Mouse (Mus musculus): ENCODE data around the gene Scarf1. TPM values are rescaled to one million over a fixed set of nuclear protein-coding genes. Genes with fewer than 3 reads are reported as not detected.
"Not testable (repeated sequence)": the region's sequence is repeated elsewhere in the genome, so short reads cannot be mapped to it uniquely, and the experiment has no call there.

The Scarf1 gene
- polyA plus RNA-seq, 1 experiment = 33.5 TPM

DNA sequence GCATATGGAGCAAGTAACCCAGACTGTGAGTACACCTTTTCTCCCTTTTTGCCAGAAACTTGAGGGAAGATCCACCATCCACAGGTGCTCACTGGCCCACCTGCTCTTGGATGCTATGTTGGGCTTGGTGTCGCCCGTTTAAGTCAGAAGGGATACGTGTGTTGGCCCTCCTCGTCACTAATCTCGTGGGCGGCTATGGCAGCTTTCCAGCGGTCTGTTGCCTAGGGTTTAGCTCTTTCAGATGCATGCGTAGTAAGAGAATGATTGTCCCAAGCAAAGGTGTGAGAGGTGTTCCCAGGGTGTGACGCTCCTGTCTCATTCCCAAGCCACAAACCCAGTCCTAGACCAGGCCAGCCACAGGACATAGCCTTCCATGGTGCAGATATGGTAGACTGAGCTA, 31.4 kb downstream of the Scarf1 start:
- no peak overlapping the region for H3K4me3 ChIP-seq (ENCODE audit: insufficient read depth, low read length)
- no peak for TF ChIP-seq POLR2A (IDR thresholded peaks at IDR 0.05; ENCODE audit: borderline replicate concordance, low read depth, low read length)
- no peak overlapping the region for H3K27ac ChIP-seq (ENCODE audit: insufficient read depth, low read depth, low read length)
- peaks cover 82% of the 10 kb centered on the region for H3K4me1 ChIP-seq (ENCODE audit: control insufficient read depth, insufficient read depth, low read length)

DNA sequence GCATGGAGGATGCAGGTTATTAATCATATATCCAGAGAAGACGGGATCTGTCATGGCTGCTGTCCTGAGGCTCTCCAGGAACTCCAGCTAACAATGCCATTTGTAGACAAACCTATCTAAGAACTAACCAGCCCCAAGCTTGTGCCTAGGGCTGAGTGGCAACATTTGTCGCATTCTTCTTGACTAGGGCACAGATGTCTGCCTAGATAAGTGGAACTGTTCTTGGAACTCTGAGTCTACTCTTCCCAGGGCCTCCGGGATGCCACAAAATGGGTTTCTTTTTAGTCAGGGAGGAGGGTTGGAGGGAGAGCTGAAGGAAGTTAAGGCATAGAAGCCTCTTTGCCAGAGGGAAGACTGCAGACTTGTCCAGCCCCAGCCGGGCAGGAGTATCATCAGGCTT, 32.7 kb downstream of the Scarf1 start:
- TF ChIP-seq POLR2A (IDR thresholded peaks at IDR 0.05; ENCODE audit: borderline replicate concordance, low read depth, low read length) (no peak), CTCF (IDR thresholded peaks at IDR 0.05; ENCODE audit: low read depth, low read length) (no peak)
- Histone ChIP-seq H3K4me1 (ENCODE audit: control insufficient read depth, insufficient read depth, low read length) (peaks cover 82% of the 10 kb centered on the region), H3K27ac (ENCODE audit: insufficient read depth, low read depth, low read length) (peak overlapping the region; percentile 17; the same call in 1 of the 2 replicates), H3K4me3 (ENCODE audit: insufficient read depth, low read length) (no peak overlapping the region)

GRCm38 (mm10) chr11:75549658-75550111, 36.3 kb downstream of the Scarf1 start:
- Histone ChIP-seq H3K4me1 (ENCODE audit: control insufficient read depth, insufficient read depth, low read length) (peaks cover 72% of the 10 kb centered on the region), H3K27ac (ENCODE audit: insufficient read depth, low read depth, low read length) (peak overlapping the region; percentile 99), H3K4me3 (ENCODE audit: insufficient read depth, low read length) (no peak overlapping the region)
- no peak for TF ChIP-seq POLR2A (IDR thresholded peaks at IDR 0.05; ENCODE audit: borderline replicate concordance, low read depth, low read length)
- TF ChIP-seq CTCF (IDR thresholded peaks at IDR 0.05; ENCODE audit: low read depth, low read length) = no peak

- no peak for TF ChIP-seq POLR2A (IDR thresholded peaks at IDR 0.05; ENCODE audit: borderline replicate concordance, low read depth, low read length)
- no peak for TF ChIP-seq CTCF (IDR thresholded peaks at IDR 0.05; ENCODE audit: low read depth, low read length)
- Histone ChIP-seq H3K4me1 (ENCODE audit: control insufficient read depth, insufficient read depth, low read length) (peaks cover 66% of the 10 kb centered on the region), H3K27ac (ENCODE audit: insufficient read depth, low read depth, low read length) (peak overlapping the region; percentile 99), H3K4me3 (ENCODE audit: insufficient read depth, low read length) (no peak overlapping the region)
Observed at GRCm38 (mm10) chr11:75550200-75550946, 37.0 kb downstream of the Scarf1 start.

- Histone ChIP-seq H3K4me3 (ENCODE audit: insufficient read depth, low read length) (no peak overlapping the region), H3K4me1 (ENCODE audit: control insufficient read depth, insufficient read depth, low read length) (peaks cover 56% of the 10 kb centered on the region), H3K27ac (ENCODE audit: insufficient read depth, low read depth, low read length) (peak overlapping the region; percentile 99)
- TF ChIP-seq POLR2A (IDR thresholded peaks at IDR 0.05; ENCODE audit: borderline replicate concordance, low read depth, low read length) (no peak), CTCF (IDR thresholded peaks at IDR 0.05; ENCODE audit: low read depth, low read length) (no peak)
Observed at GRCm38 (mm10) chr11:75551321-75551720, 38.0 kb downstream of the Scarf1 start.

DNA sequence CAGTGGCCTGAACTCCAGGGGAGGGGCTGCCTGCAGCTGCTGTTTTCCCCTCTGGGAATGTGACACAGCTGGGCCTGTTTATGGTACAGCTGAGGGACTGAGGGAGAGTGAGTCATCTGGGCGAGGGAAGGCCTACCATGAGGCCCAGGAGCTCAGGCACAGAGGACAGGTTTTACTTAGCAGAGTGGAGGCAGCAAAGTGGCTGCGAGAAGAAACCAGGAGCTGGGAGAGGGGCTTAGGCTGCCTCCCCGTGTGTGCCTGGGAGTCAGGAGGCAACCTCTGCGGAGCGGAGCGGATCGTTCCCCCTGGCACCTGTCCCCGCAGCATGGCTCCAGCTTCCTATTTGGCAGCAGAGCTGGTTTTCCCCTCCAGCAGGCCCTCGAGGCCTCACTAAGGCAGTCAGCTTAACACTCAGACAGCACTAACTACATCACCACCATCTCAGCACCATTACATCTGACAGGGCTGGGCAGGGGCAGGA, 38.7 kb downstream of the Scarf1 start:
- TF ChIP-seq POLR2A (IDR thresholded peaks at IDR 0.05; ENCODE audit: borderline replicate concordance, low read depth, low read length) = no peak
- no peak for TF ChIP-seq CTCF (IDR thresholded peaks at IDR 0.05; ENCODE audit: low read depth, low read length)
- no peak overlapping the region for H3K4me3 ChIP-seq (ENCODE audit: insufficient read depth, low read length)
- H3K27ac ChIP-seq (ENCODE audit: insufficient read depth, low read depth, low read length) = peak overlapping the region; percentile 99
- H3K4me1 ChIP-seq (ENCODE audit: control insufficient read depth, insufficient read depth, low read length) = peaks cover 51% of the 10 kb centered on the region

- peak overlapping the region; percentile 26 for H3K27ac ChIP-seq (ENCODE audit: insufficient read depth, low read depth, low read length)
- TF ChIP-seq POLR2A (IDR thresholded peaks at IDR 0.05; ENCODE audit: borderline replicate concordance, low read depth, low read length) (no peak), CTCF (IDR thresholded peaks at IDR 0.05; ENCODE audit: low read depth, low read length) (no peak)
- no peak overlapping the region for H3K4me3 ChIP-seq (ENCODE audit: insufficient read depth, low read length)
- H3K4me1 ChIP-seq (ENCODE audit: control insufficient read depth, insufficient read depth, low read length) = peaks cover 42% of the 10 kb centered on the region
Observed at GRCm38 (mm10) chr11:75552906-75553482, 39.7 kb downstream of the Scarf1 start.

- not testable (repeated sequence) for H3K27ac ChIP-seq (ENCODE audit: insufficient read depth, low read depth, low read length); H3K4me3 ChIP-seq (ENCODE audit: insufficient read depth, low read length)
- H3K4me1 ChIP-seq (ENCODE audit: control insufficient read depth, insufficient read depth, low read length) = peaks cover 39% of the 10 kb centered on the region
Observed at GRCm38 (mm10) chr11:75556006-75556405, 42.7 kb downstream of the Scarf1 start.

- TF ChIP-seq CTCF (IDR thresholded peaks at IDR 0.05; ENCODE audit: low read depth, low read length) = no peak
- no peak for TF ChIP-seq POLR2A (IDR thresholded peaks at IDR 0.05; ENCODE audit: borderline replicate concordance, low read depth, low read length)
- H3K4me3 ChIP-seq (ENCODE audit: insufficient read depth, low read length) = no peak overlapping the region
- H3K27ac ChIP-seq (ENCODE audit: insufficient read depth, low read depth, low read length) = no peak overlapping the region
- peaks cover 39% of the 10 kb centered on the region for H3K4me1 ChIP-seq (ENCODE audit: control insufficient read depth, insufficient read depth, low read length)
Observed at GRCm38 (mm10) chr11:75557142-75557541, 43.8 kb downstream of the Scarf1 start.

DNA sequence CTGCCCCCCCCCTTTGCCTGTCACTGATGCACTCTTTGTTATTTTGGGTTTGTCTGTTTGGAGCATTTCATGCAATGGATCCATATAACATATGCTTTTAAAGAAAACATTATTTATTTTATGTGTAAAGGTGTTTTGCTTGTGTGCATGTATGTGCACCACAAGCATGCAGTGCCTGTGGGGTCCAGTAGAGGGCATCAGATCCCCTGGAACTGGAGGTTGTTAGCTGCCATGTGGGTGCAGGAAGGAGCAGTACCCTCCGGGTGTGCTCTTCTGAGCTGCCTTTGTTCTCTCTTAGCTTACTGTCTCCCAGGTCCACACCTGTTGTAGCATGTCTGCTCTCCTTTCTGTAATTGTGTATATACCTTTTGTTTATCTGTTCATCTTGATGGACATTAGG, 44.8 kb downstream of the Scarf1 start:
- H3K4me3 ChIP-seq (ENCODE audit: insufficient read depth, low read length) = no peak overlapping the region
- no peak overlapping the region for H3K27ac ChIP-seq (ENCODE audit: insufficient read depth, low read depth, low read length)
- no peak for TF ChIP-seq CTCF (IDR thresholded peaks at IDR 0.05; ENCODE audit: low read depth, low read length)
- no peak for TF ChIP-seq POLR2A (IDR thresholded peaks at IDR 0.05; ENCODE audit: borderline replicate concordance, low read depth, low read length)
- peaks cover 43% of the 10 kb centered on the region for H3K4me1 ChIP-seq (ENCODE audit: control insufficient read depth, insufficient read depth, low read length)

Data from bone marrow macrophage, adult 2 months (primary cell).